Mouse (Mus musculus) heart, embryonic 13.5 days (tissue): Measurements from ENCODE around the gene Iqsec1. TPM values are rescaled to one million over a fixed set of nuclear protein-coding genes. Genes with fewer than 3 reads are reported as not detected.

ENCODE experiments used
- ATAC-seq: fragments of 200-750 bp; cut with Nextera tagmentation; 2 replicates; pipeline ENCODE4 v1.8.0; 2017; ENCODE audit warnings: moderate TSS enrichment; ENCODE audit not compliant: insufficient number of reproducible peaks, low FRiP score, low TSS enrichment; ENCODE audit errors: extremely low read depth
- H3K27ac ChIP-seq: fragments of 300-500 bp; sonication (generic); replicated peaks from 2 replicates; pipeline ENCODE4 v1.5.1; 2015; ENCODE audit warnings: moderate library complexity, mild to moderate bottlenecking, inconsistent platforms
- H3K27me3 ChIP-seq: fragments of 300-500 bp; sonication (generic); replicated peaks from 2 replicates; pipeline ENCODE4 v1.6.1; 2015; ENCODE audit warnings: mild to moderate bottlenecking, inconsistent platforms
- H3K36me3 ChIP-seq: fragments of 300-500 bp; sonication (generic); 2 replicates; pipeline ENCODE4 v1.6.1; 2015; ENCODE audit warnings: mild to moderate bottlenecking, inconsistent platforms
- H3K4me1 ChIP-seq: fragments of 300-500 bp; sonication (generic); 2 replicates; pipeline ENCODE4 v1.6.1; 2015; ENCODE audit warnings: inconsistent platforms
- H3K4me2 ChIP-seq: fragments of 300-500 bp; sonication (generic); 2 replicates; pipeline ENCODE4 v1.6.1; 2015; ENCODE audit warnings: inconsistent platforms, mild to moderate bottlenecking, moderate library complexity
- H3K4me3 ChIP-seq: fragments of 300-500 bp; sonication (generic); 2 replicates; pipeline ENCODE4 v1.5.1; 2015; ENCODE audit warnings: moderate library complexity, mild to moderate bottlenecking, inconsistent platforms
- H3K9ac ChIP-seq: fragments of 300-500 bp; sonication (generic); 2 replicates; pipeline ENCODE4 v1.6.1; 2015; ENCODE audit warnings: inconsistent platforms, mild to moderate bottlenecking, moderate library complexity
- H3K9me3 ChIP-seq: fragments of 300-500 bp; sonication (generic); 2 replicates; pipeline ENCODE4 v1.6.1; 2016; ENCODE audit warnings: inconsistent platforms
- WGBS: fragments of 180-500 bp; shearing (Covaris S2); methylation state at CpG from one replicate; pipeline ENCODE4 v1.1.7; 2015; ENCODE audit warnings: mixed read lengths; 5-methylcytosine and 5-hydroxymethylcytosine counted together
- polyA plus RNA-seq: library from polyadenylated mRNA; unstranded; fragments of >200 nt; fragmentation: Nextera tagmentation; extraction: Ambion mirVana; gene quantifications from 2 replicates; pipeline ENCODE4 v1.2.1, GENCODE M21; 2015

The Iqsec1 gene
- polyA plus RNA-seq, 1 experiment from 2014 or later: 13.5 TPM

GRCm38 (mm10) chr6:90710778-90711177 lies 277.7 kb downstream of the Iqsec1 start:
- Histone ChIP-seq H3K9me3 (no peaks in the 10 kb centered on the region), H3K4me2 (peak overlapping the region; percentile 41; the same call in 1 of the 2 replicates), H3K27ac (peak overlapping the region; percentile 74), H3K4me3 (no peak overlapping the region), H3K9ac (peak overlapping the region; percentile 56), H3K4me1 (peaks cover 98% of the 10 kb centered on the region), H3K36me3 (no peaks in the 10 kb centered on the region), H3K27me3 (no peaks in the 10 kb centered on the region)
- WGBS: 71% methylated on average over 5 of the region's 5 CpGs
- no peak for ATAC-seq

- Histone ChIP-seq H3K9me3 (no peaks in the 10 kb centered on the region), H3K27ac (peak overlapping the region; percentile 74), H3K9ac (peak overlapping the region; percentile 54), H3K27me3 (no peaks in the 10 kb centered on the region), H3K4me3 (no peak overlapping the region), H3K4me1 (peaks cover 98% of the 10 kb centered on the region), H3K36me3 (no peaks in the 10 kb centered on the region), H3K4me2 (peak overlapping the region; percentile 41)
- 39% methylated on average over 9 of the region's 9 CpGs for WGBS
- ATAC-seq: peak; percentile 54; the same call in 1 of the 2 replicates
Observed at GRCm38 (mm10) chr6:90709929-90710777, 278.3 kb downstream of the Iqsec1 start.

GRCm38 (mm10) chr6:90708061-90708618 lies 280.3 kb downstream of the Iqsec1 start:
- ATAC-seq: no peak
- no peak overlapping the region for H3K4me2 ChIP-seq
- peak overlapping the region; percentile 97 for H3K27ac ChIP-seq
- H3K27me3 ChIP-seq: no peaks in the 10 kb centered on the region
- no peak overlapping the region for H3K4me3 ChIP-seq
- no peaks in the 10 kb centered on the region for H3K36me3 ChIP-seq
- H3K9me3 ChIP-seq: no peaks in the 10 kb centered on the region
- peaks cover 100% of the 10 kb centered on the region for H3K4me1 ChIP-seq
- H3K9ac ChIP-seq: peak overlapping the region; percentile 42; the same call in 1 of the 2 replicates

- H3K36me3 ChIP-seq: no peaks in the 10 kb centered on the region
- peaks cover 100% of the 10 kb centered on the region for H3K4me1 ChIP-seq
- no peaks in the 10 kb centered on the region for H3K27me3 ChIP-seq
- 0 out of 2 replicates have a peak overlapping the region, but pooled peaks have one; percentile 1 for H3K4me2 ChIP-seq
- H3K9ac ChIP-seq: peak overlapping the region; percentile 64
- H3K27ac ChIP-seq: peak overlapping the region; percentile 97
- H3K4me3 ChIP-seq: no peak overlapping the region
- WGBS: 49% methylated on average over 4 of the region's 4 CpGs
- H3K9me3 ChIP-seq: no peaks in the 10 kb centered on the region
- no peak for ATAC-seq
Observed at GRCm38 (mm10) chr6:90707143-90707542, 281.3 kb downstream of the Iqsec1 start.

GRCm38 (mm10) chr6:90706490-90706889 lies 282.0 kb downstream of the Iqsec1 start:
- H3K36me3 ChIP-seq: no peaks in the 10 kb centered on the region
- H3K9me3 ChIP-seq: no peaks in the 10 kb centered on the region
- 0 out of 2 replicates have a peak overlapping the region, but pooled peaks have one; percentile 5 for H3K4me2 ChIP-seq
- H3K4me3 ChIP-seq: no peak overlapping the region
- 59% methylated on average over 10 of the region's 10 CpGs for WGBS
- peak overlapping the region; percentile 64 for H3K9ac ChIP-seq
- peaks cover 100% of the 10 kb centered on the region for H3K4me1 ChIP-seq
- H3K27ac ChIP-seq: peak overlapping the region; percentile 97
- peak; percentile 18; the same call in 1 of the 2 replicates for ATAC-seq
- no peaks in the 10 kb centered on the region for H3K27me3 ChIP-seq

- Histone ChIP-seq H3K4me1 (peaks cover 100% of the 10 kb centered on the region), H3K9me3 (no peaks in the 10 kb centered on the region), H3K4me2 (no peak overlapping the region), H3K27me3 (no peaks in the 10 kb centered on the region), H3K27ac (peak overlapping the region; percentile 97), H3K36me3 (no peaks in the 10 kb centered on the region), H3K4me3 (no peak overlapping the region), H3K9ac (no peak overlapping the region)
- WGBS: 83% methylated on average over 3 of the region's 3 CpGs
- no peak for ATAC-seq
Observed at GRCm38 (mm10) chr6:90705738-90706137, 282.7 kb downstream of the Iqsec1 start.

- peaks cover 100% of the 10 kb centered on the region for H3K4me1 ChIP-seq
- no peaks in the 10 kb centered on the region for H3K9me3 ChIP-seq
- H3K36me3 ChIP-seq: no peaks in the 10 kb centered on the region
- ATAC-seq: no peak
- no peaks in the 10 kb centered on the region for H3K27me3 ChIP-seq
- no peak overlapping the region for H3K4me3 ChIP-seq
- no peak overlapping the region for H3K9ac ChIP-seq
- peak overlapping the region; percentile 97 for H3K27ac ChIP-seq
- H3K4me2 ChIP-seq: no peak overlapping the region
- 46% methylated on average over 2 of the region's 2 CpGs for WGBS
Observed at GRCm38 (mm10) chr6:90704705-90705344, 283.7 kb downstream of the Iqsec1 start.

- peak overlapping the region; percentile 72 for H3K9ac ChIP-seq
- no peaks in the 10 kb centered on the region for H3K9me3 ChIP-seq
- peak overlapping the region; percentile 34 for H3K4me2 ChIP-seq
- no peaks in the 10 kb centered on the region for H3K36me3 ChIP-seq
- WGBS: 33% methylated on average over 2 of the region's 2 CpGs
- no peaks in the 10 kb centered on the region for H3K27me3 ChIP-seq
- H3K4me1 ChIP-seq: peaks cover 100% of the 10 kb centered on the region
- ATAC-seq: no peak
- peak overlapping the region; percentile 97 for H3K27ac ChIP-seq
- H3K4me3 ChIP-seq: no peak overlapping the region
Observed at GRCm38 (mm10) chr6:90703782-90704181, 284.7 kb downstream of the Iqsec1 start.

- no peak for ATAC-seq
- peak overlapping the region; percentile 97 for H3K27ac ChIP-seq
- H3K9ac ChIP-seq: peak overlapping the region; percentile 72
- no peaks in the 10 kb centered on the region for H3K27me3 ChIP-seq
- H3K4me1 ChIP-seq: peaks cover 100% of the 10 kb centered on the region
- no peaks in the 10 kb centered on the region for H3K36me3 ChIP-seq
- no peak overlapping the region for H3K4me3 ChIP-seq
- no peaks in the 10 kb centered on the region for H3K9me3 ChIP-seq
- WGBS: 16% methylated on average over 4 of the region's 4 CpGs
- peak overlapping the region; percentile 34 for H3K4me2 ChIP-seq
Observed at GRCm38 (mm10) chr6:90702837-90703735, 285.4 kb downstream of the Iqsec1 start.

- no peaks in the 10 kb centered on the region for H3K9me3 ChIP-seq
- no peak overlapping the region for H3K4me3 ChIP-seq
- no peak overlapping the region for H3K4me2 ChIP-seq
- peaks cover 100% of the 10 kb centered on the region for H3K4me1 ChIP-seq
- ATAC-seq: no peak
- no peaks in the 10 kb centered on the region for H3K36me3 ChIP-seq
- peak overlapping the region; percentile 72; the same call in 1 of the 2 replicates for H3K9ac ChIP-seq
- peak overlapping the region; percentile 97 for H3K27ac ChIP-seq
- no peaks in the 10 kb centered on the region for H3K27me3 ChIP-seq
Observed at GRCm38 (mm10) chr6:90702197-90702596, 286.3 kb downstream of the Iqsec1 start.
